Mouse (Mus musculus) activated CD4-positive, CD25-positive, alpha-beta regulatory T cell (primary cell): ENCODE results near the gene Olfr325. TPM values are rescaled to one million over a fixed set of nuclear protein-coding genes. Genes with fewer than 3 reads are reported as not detected.

ENCODE experiments used
- polyA plus RNA-seq, 2 experiments: library from polyadenylated mRNA; unstranded; fragments of 100-300 nt; shearing (Covaris generic); gene quantifications; one replicate each; pipeline ENCODE4 v1.2.1; 2017

Olfr325 gene
- polyA plus RNA-seq, result not detected

GRCm38 (mm10) chr11:58577430-58577829 is at the start of gene Olfr325:
Olfr325 (plus strand) TSS chr11:58577730.

GRCm38 (mm10) chr11:58534736-58535135 is 42.8 kb upstream of the Olfr325 start, which contains the start of gene Olfr330:
Olfr330 (minus strand) TSS chr11:58534836.

GRCm38 (mm10) chr11:58546322-58546721 is 31.2 kb upstream of the Olfr325 start, which contains the start of gene Olfr329-ps:
Olfr329-ps (minus strand) TSS chr11:58546422.

GRCm38 (mm10) chr11:58555536-58555935 is 22.0 kb upstream of the Olfr325 start, which contains the start of gene Olfr328:
Olfr328 (minus strand) TSS chr11:58555636.

GRCm38 (mm10) chr11:58570405-58570804 is 7.1 kb upstream of the Olfr325 start, which contains the start of gene Olfr224:
Olfr224 (minus strand) TSS chr11:58570553.

GRCm38 (mm10) chr11:58594814-58595213 is 17.3 kb downstream of the Olfr325 start, which contains the start of gene Olfr324:
Olfr324 (plus strand) TSS chr11:58595114.

GRCm38 (mm10) chr11:58615975-58616374 is 38.4 kb downstream of the Olfr325 start, which contains the start of gene 2210407C18Rik:
2210407C18Rik (minus strand) TSS chr11:58616075.

GRCm38 (mm10) chr11:58630401-58630800 is 52.9 kb downstream of the Olfr325 start, which contains the start of gene Olfr323:
Olfr323 (minus strand) TSS chr11:58630501.

Other genes starting within 250 kb of the Olfr325 start
- gene Zfp672, start 247.4 kb upstream of the Olfr325 start, polyA plus RNA-seq, result 10 to 100 TPM; 29.7 to 51.5 TPM
- gene Sh3bp5l, start 247.0 kb upstream of the Olfr325 start, polyA plus RNA-seq, result 10 to 100 TPM; 11.3 to 19.7 TPM
- gene Lypd8, start 198.7 kb upstream of the Olfr325 start, polyA plus RNA-seq, result under 1 TPM in 1 of 2 experiments, not detected in 1; 0.21 TPM
- gene 1810065E05Rik, start 156.6 kb upstream of the Olfr325 start, polyA plus RNA-seq, result not detected
- gene Gm12253, start 145.2 kb upstream of the Olfr325 start, polyA plus RNA-seq, result under 1 TPM in 1 of 2 experiments, not detected in 1; 0.12 TPM
- not detected for gene Lypd9, start 124.8 kb upstream of the Olfr325 start, polyA plus RNA-seq
- gene Olfr30, start 115.5 kb upstream of the Olfr325 start, polyA plus RNA-seq, result not detected
- under 1 TPM in 1 of 2 experiments, not detected in 1; 0.10 TPM for gene Olfr332, start 85.2 kb upstream of the Olfr325 start, polyA plus RNA-seq
- not detected for gene Olfr331, start 75.2 kb upstream of the Olfr325 start, polyA plus RNA-seq
- gene Olfr330, start 42.9 kb upstream of the Olfr325 start, polyA plus RNA-seq, result not detected
- gene Olfr329-ps, start 31.3 kb upstream of the Olfr325 start, polyA plus RNA-seq, result not detected
- not detected for gene Olfr328, start 22.1 kb upstream of the Olfr325 start, polyA plus RNA-seq
- gene Olfr224, start 7.2 kb upstream of the Olfr325 start, polyA plus RNA-seq, result not detected
- gene Olfr324, start 17.4 kb downstream of the Olfr325 start, polyA plus RNA-seq, result not detected
- not detected for gene 2210407C18Rik, start 38.3 kb downstream of the Olfr325 start, polyA plus RNA-seq
- gene Olfr323, start 52.8 kb downstream of the Olfr325 start, polyA plus RNA-seq, result under 1 TPM in 1 of 2 experiments, not detected in 1; 0.14 TPM
- under 1 TPM; 0.21 to 0.43 TPM for gene Trim58, start 62.7 kb downstream of the Olfr325 start, polyA plus RNA-seq
- not detected for gene Olfr322, start 81.1 kb downstream of the Olfr325 start, polyA plus RNA-seq
- not detected for gene Olfr320, start 103.4 kb downstream of the Olfr325 start, polyA plus RNA-seq
- gene Olfr319, start 121.4 kb downstream of the Olfr325 start, polyA plus RNA-seq, result not detected
- gene Olfr318, start 146.3 kb downstream of the Olfr325 start, polyA plus RNA-seq, result under 1 TPM; 0.05 to 0.11 TPM
- not detected for gene Olfr317, start 161.5 kb downstream of the Olfr325 start, polyA plus RNA-seq
- gene Olfr316, start 175.0 kb downstream of the Olfr325 start, polyA plus RNA-seq, result not detected
- gene Olfr315, start 195.5 kb downstream of the Olfr325 start, polyA plus RNA-seq, result under 1 TPM in 1 of 2 experiments, not detected in 1; 0.11 TPM
- under 1 TPM in 1 of 2 experiments, not detected in 1; 0.20 TPM for gene Olfr314, start 205.2 kb downstream of the Olfr325 start, polyA plus RNA-seq
- gene Fam183b, start 224.2 kb downstream of the Olfr325 start, polyA plus RNA-seq, result not detected
- gene Olfr313, start 237.3 kb downstream of the Olfr325 start, polyA plus RNA-seq, result not detected